Comparison of ENCODE assay signal across 20 mouse cellular contexts in the genomic region with DNA sequence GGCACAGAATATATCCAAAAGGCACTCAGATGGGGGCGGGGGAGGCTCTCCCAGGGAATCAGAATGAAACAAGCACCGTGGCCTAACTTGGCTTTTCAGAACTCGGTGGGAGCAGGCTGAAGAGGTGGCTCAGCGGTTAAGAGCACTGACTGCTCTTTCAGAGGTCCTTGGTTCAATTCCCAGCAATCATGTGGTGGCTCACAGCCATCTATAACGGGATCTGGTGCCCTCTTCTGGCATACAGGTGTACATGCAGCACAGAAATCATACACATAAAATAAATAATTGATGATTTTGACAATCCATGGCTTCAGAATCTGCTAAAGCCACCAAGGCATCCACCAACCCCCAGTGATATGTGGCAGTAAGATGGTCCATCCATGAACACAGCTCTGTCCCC. TPM values are rescaled to one million over a fixed set of nuclear protein-coding genes. Genes with fewer than 3 reads are reported as not detected.
DNase-seq lines count a peak whose midpoint lies in the region; TF ChIP-seq lines count a peak whose summit lies in the region.
"Had no signal": no experiment of that assay in that cellular context is flagged by ENCODE, and none has a peak within 500 bp of the region (broad histone marks: within the 10 kb centered on the region; RNA-seq: fewer than 3 reads in every experiment).

No protein-coding gene starts in this region.

- DNase-seq in layer of hippocampus, adult 2 months (ENCODE audit: low spot score in 2 of 2) = no peak
- DNase-seq in layer of hippocampus, adult 9-11 months = no peak
- DNase-seq in ES-CJ7 (ENCODE audit: low read depth, low spot score) = peak; percentile 24
- peak; percentile 28 for DNase-seq in brain, embryonic 14.5 days (ENCODE audit: low read depth)
- no peak for DNase-seq in adrenal gland, postnatal 36 days
- no peak for DNase-seq in forebrain, embryonic 10.5 days (ENCODE audit: extremely low spot score, low spot score)
- DNase-seq: adrenal gland, postnatal 10 days; cerebellum, adult 8-10 months; cerebellum, postnatal 25 days; forebrain, postnatal 0 days; gastrocnemius, postnatal 14 days; heart, postnatal 36 days; kidney, adult 11 months had no signal

- 89% methylated on average over 5 of the region's 5 CpGs for WGBS in forebrain, embryonic 10.5 days

- H3K27me3 ChIP-seq in E14TG2a.4 (ENCODE audit: insufficient read depth, low read length) = 0 out of 2 replicates have a peak, but pooled peaks cover 2% of the 10 kb centered on the region
- H3K27me3 ChIP-seq in forebrain, embryonic 10.5 days (ENCODE audit: poor library complexity, severe bottlenecking) = no peaks in the 10 kb centered on the region
- H3K27me3 ChIP-seq: embryonic facial prominence, embryonic 13.5 days; forebrain, embryonic 13.5 days; heart, embryonic 13.5 days; hindbrain, embryonic 12.5 days; Patski had no signal

- H3K27ac ChIP-seq in layer of hippocampus, adult 2 months = no peak overlapping the region
- no peak overlapping the region for H3K27ac ChIP-seq in forebrain, embryonic 10.5 days
- H3K27ac ChIP-seq: embryonic facial prominence, embryonic 13.5 days; forebrain, embryonic 13.5 days; heart, embryonic 13.5 days; hindbrain, embryonic 12.5 days had no signal

- no peak overlapping the region for H3K4me3 ChIP-seq in layer of hippocampus, adult 2 months
- H3K4me3 ChIP-seq in E14TG2a.4 (replicated peaks; ENCODE audit: low read length) = no peak overlapping the region
- no peak overlapping the region for H3K4me3 ChIP-seq in forebrain, embryonic 10.5 days
- H3K4me3 ChIP-seq: embryonic facial prominence, embryonic 13.5 days; forebrain, embryonic 13.5 days; heart, embryonic 13.5 days; hindbrain, embryonic 12.5 days had no signal

- 0 out of 2 replicates have a peak, but pooled peaks have one; percentile 28 for TF ChIP-seq CTCF in layer of hippocampus, adult 2 months (conservative IDR thresholded peaks at IDR 0.05)
- peak; percentile 43 for TF ChIP-seq CTCF in E14TG2a.4 (conservative IDR thresholded peaks at IDR 0.05; ENCODE audit: low read length)
- TF ChIP-seq CTCF in brain, embryonic 14.5 days (IDR thresholded peaks at IDR 0.05; ENCODE audit: borderline replicate concordance, extremely low read depth, insufficient read depth, insufficient read length) = no peak

- H3K4me1 ChIP-seq in E14TG2a.4 (replicated peaks; ENCODE audit: low read depth, low read length) = no peaks in the 10 kb centered on the region
- H3K4me1 ChIP-seq in forebrain, embryonic 10.5 days = peaks cover 5% of the 10 kb centered on the region; the same call in 1 of the 2 replicates
- H3K4me1 ChIP-seq: embryonic facial prominence, embryonic 13.5 days; forebrain, embryonic 13.5 days; heart, embryonic 13.5 days; hindbrain, embryonic 12.5 days had no signal

- TF ChIP-seq POLR2A in brain, embryonic 14.5 days (IDR thresholded peaks at IDR 0.05; ENCODE audit: borderline replicate concordance, extremely low read depth, insufficient read depth, insufficient read length, poor library complexity, severe bottlenecking) = no peak

- no peaks in the 10 kb centered on the region for H3K9me3 ChIP-seq in E14TG2a.4 (ENCODE audit: low read length)
- H3K9me3 ChIP-seq in forebrain, embryonic 10.5 days = no peaks in the 10 kb centered on the region; the same call in 1 of the 2 replicates
- H3K9me3 ChIP-seq: embryonic facial prominence, embryonic 13.5 days; forebrain, embryonic 13.5 days; heart, embryonic 13.5 days; hindbrain, embryonic 12.5 days had no signal

- no peaks in the 10 kb centered on the region for H3K36me3 ChIP-seq in E14TG2a.4 (ENCODE audit: insufficient read depth, low read length)
- H3K36me3 ChIP-seq in forebrain, embryonic 10.5 days (replicated peaks) = peaks cover 40% of the 10 kb centered on the region
- H3K36me3 ChIP-seq: heart, embryonic 13.5 days; hindbrain, embryonic 12.5 days had no signal

RNA-seq across cellular contexts. Expression of a gene that starts 20.5 kb away (rescaled TPM):
- total RNA-seq in layer of hippocampus, adult 2 months (2021) = 1 to 10 TPM; 3.7 to 3.8 TPM
- 9.5 and 17.2 TPM in 2 replicates for polyA plus RNA-seq in brain, embryonic 14.5 days (2012; rRNA removed)
- total RNA-seq in adrenal gland, postnatal 36 days (2021) = under 1 TPM; 0.72 to 0.73 TPM
- 27.9 and 28.2 TPM in 2 replicates for polyA plus RNA-seq in forebrain, embryonic 10.5 days (2016; fragmentation: Nextera tagmentation; extraction: Ambion mirVana)
- total RNA-seq: MEL had no signal
- polyA plus RNA-seq: Patski had no signal

Comparison
In these comparisons a context has a peak if more than half of its experiments do, and no peak if none do; other contexts are left out.
1. DNase-seq: peak in ES-CJ7 (single experiment) and brain, embryonic 14.5 days (single experiment); none in layer of hippocampus, adult 2 months (0 of 2), layer of hippocampus, adult 9-11 months (single experiment), adrenal gland, postnatal 36 days (0 of 2) and forebrain, embryonic 10.5 days (single experiment).